Mouse (Mus musculus): ENCODE measurements around the gene Pex26.

DNA sequence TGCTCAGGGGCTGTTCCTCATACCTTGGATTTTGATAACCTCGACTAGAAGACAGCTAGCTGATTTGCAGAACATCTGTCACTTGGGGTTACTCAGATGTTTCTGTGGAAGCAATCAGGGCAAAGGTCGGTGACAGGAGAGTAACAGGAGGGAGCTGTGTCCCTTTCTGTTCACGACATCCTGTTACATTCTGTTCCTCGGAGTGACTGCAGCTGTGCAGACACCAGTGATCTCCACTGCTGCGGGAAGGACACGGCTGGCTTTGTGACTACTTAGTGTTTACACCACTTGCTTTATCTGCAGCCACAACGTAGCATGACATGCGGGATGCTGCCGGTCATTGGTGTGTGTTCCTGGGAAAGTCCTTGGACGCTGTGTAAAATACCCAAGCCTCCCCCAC lies 59.7 kb downstream of the Pex26 start:
- TF ChIP-seq CTCF (conservative IDR thresholded peaks at IDR 0.05; ENCODE audit: insufficient read depth, insufficient read length, low read depth, low read length) = no peak
- TF ChIP-seq POLR2A (IDR thresholded peaks at IDR 0.05; ENCODE audit: low read depth, low read length) = no peak
